Mouse (Mus musculus) midbrain, embryonic 12.5 days (tissue): Measurements from ENCODE around the gene Fdx1. TPM values are rescaled to one million over a fixed set of nuclear protein-coding genes. Genes with fewer than 3 reads are reported as not detected.

Experiments
- ATAC-seq: fragments of 200-750 bp; cut with Nextera tagmentation; 2 replicates; pipeline ENCODE4 v1.8.0; 2017; ENCODE audit warnings: low read depth, moderate TSS enrichment, moderate library complexity; ENCODE audit not compliant: low FRiP score
- H3K27ac ChIP-seq: fragments of 300-500 bp; sonication (generic); replicated peaks from 2 replicates; pipeline ENCODE4 v1.5.1; 2016; ENCODE audit warnings: mild to moderate bottlenecking
- H3K27me3 ChIP-seq: fragments of 300-500 bp; sonication (generic); 2 replicates; pipeline ENCODE4 v1.6.1; 2016; ENCODE audit warnings: mild to moderate bottlenecking
- H3K36me3 ChIP-seq: fragments of 300-500 bp; sonication (generic); 2 replicates; pipeline ENCODE4 v1.6.1; 2016
- H3K4me1 ChIP-seq: fragments of 300-500 bp; sonication (generic); 2 replicates; pipeline ENCODE4 v1.6.1; 2016
- H3K4me2 ChIP-seq: fragments of 300-500 bp; sonication (generic); replicated peaks from 2 replicates; pipeline ENCODE4 v1.6.1; 2016; ENCODE audit warnings: mild to moderate bottlenecking, moderate library complexity
- H3K4me3 ChIP-seq: fragments of 300-500 bp; sonication (generic); 2 replicates; pipeline ENCODE4 v1.5.1; 2016; ENCODE audit warnings: mild to moderate bottlenecking
- H3K9ac ChIP-seq: fragments of 300-500 bp; sonication (generic); replicated peaks from 2 replicates; pipeline ENCODE4 v1.6.1; 2016; ENCODE audit warnings: mild to moderate bottlenecking, moderate library complexity
- H3K9me3 ChIP-seq: fragments of 300-500 bp; sonication (generic); 2 replicates; pipeline ENCODE4 v1.6.1; 2016; ENCODE audit warnings: mild to moderate bottlenecking
- WGBS: fragments of 180-500 bp; shearing (Covaris S2); methylation state at CpG from one replicate; pipeline ENCODE4 v1.1.7; 2016; 5-methylcytosine and 5-hydroxymethylcytosine counted together
- polyA plus RNA-seq: library from polyadenylated mRNA; unstranded; fragments of >200 nt; fragmentation: Nextera tagmentation; extraction: Ambion mirVana; gene quantifications from 2 replicates; pipeline ENCODE4 v1.2.1, GENCODE M21; 2016

Fdx1 gene
- 44.4 and 55.5 TPM in 2 replicates for polyA plus RNA-seq

DNA sequence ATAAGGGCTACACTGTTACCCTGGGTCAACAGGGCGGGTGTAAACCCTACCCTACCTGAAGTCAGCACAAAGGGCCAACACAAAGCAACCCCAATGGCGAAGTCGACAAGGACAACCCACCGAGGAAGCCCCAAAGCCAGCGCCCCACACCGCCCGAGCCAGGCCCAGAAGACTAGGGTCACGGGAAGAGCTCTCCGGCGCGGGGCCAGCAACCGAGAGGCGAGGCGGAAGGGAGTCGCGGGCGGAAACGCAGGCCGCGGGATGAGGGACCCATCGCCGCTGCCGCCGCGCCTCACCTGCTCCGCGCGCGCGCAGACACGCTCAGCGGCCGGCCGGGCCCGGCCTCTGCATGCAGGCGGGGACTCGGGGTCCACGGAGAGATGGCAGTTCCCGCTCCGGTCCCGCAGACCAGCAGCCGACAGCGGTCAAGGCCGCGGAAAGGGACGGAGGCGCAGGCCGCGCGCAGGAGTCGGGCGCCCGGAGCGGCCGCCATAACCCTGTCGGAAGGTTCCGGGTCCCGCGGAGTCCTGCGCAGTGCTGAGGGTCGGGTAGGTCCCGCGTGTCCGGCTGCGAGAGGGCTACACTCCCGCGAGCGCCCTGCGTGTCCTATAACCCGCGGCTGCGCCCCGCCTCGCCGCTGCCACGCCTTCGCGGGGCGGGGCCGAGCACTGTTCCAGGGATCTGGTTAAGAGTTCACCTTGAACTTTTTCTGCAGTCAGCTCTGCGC is at the start of gene Fdx1:
Gene Fdx1, minus strand, starts transcription at position 582 of the 727 bp plus-strand sequence.
- peak within 1 kb of the TSS; percentile 56 for H3K27ac ChIP-seq
- H3K9me3 ChIP-seq = no peaks in the 10 kb centered on the region
- H3K4me3 ChIP-seq = peak within 1 kb of the TSS; percentile 72
- H3K9ac ChIP-seq = peak within 1 kb of the TSS; percentile 79
- peak; percentile 87 for ATAC-seq
- H3K4me1 ChIP-seq = peaks cover 24% of the 10 kb centered on the region
- H3K4me2 ChIP-seq = peak within 1 kb of the TSS; percentile 72
- no peaks in the 10 kb centered on the region for H3K36me3 ChIP-seq
- H3K27me3 ChIP-seq = 0 out of 2 replicates have a peak, but pooled peaks cover 7% of the 10 kb centered on the region
- WGBS = under 1% methylated on average over 80 of the region's 81 CpGs

DNA sequence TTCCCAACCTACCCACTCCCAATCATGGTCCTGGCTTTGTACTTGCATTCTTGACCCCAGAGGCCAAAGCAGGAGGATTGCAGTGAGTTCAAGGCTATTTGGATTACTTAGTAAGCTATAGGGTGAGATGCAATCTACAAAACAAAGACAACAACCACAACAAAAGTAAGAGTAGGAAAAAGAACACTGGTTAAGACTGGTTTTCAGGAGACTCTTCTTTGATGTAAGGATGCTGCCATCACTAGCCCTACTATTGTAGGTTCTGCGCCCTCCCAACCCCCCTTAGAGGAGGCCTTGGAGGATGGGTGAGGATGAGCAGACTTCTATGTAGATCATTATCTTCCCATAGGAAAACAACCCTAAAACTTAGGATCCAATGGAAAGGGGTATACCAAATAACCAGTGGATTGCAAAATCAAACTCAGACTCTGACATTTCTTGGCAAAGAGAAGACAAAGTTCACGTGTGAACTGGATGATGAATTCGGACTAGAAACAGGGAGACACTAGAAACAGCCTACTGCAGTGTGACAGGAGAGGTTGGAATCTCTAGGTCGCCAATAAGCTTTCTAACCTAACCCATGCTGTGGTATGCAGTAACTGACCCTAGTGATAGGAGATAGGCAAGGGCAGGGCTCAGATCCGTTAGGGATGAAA is 49.6 kb upstream of the Fdx1 start:
- Histone ChIP-seq H3K27ac (no peak overlapping the region), H3K4me3 (no peak overlapping the region), H3K36me3 (no peaks in the 10 kb centered on the region), H3K9ac (no peak overlapping the region), H3K27me3 (no peaks in the 10 kb centered on the region), H3K4me1 (no peaks in the 10 kb centered on the region), H3K4me2 (no peak overlapping the region), H3K9me3 (no peaks in the 10 kb centered on the region)
- no peak for ATAC-seq
- 85% methylated on average over 5 of the region's 5 CpGs for WGBS

DNA sequence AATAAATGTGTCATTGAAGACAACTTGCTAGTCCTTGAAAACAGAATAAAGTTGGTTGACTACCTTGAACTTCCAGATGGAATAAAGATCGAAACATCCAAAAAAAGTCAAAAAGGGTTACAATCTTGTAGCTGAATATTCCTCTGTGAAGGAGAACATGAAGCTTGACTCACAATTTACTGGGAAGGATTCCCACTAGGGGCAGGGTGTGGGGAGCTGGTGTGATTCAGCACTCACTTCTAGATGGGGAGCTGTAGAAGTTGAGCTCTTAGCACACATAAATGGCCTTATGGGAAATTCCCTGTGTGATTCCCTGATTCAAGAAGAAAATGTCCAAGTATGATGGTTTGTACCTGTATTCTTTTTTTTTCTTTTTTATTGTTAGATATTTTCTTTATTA is 49.0 kb upstream of the Fdx1 start:
- Histone ChIP-seq H3K27me3 (no peaks in the 10 kb centered on the region), H3K9ac (no peak overlapping the region), H3K4me3 (no peak overlapping the region), H3K27ac (no peak overlapping the region), H3K4me1 (no peaks in the 10 kb centered on the region), H3K36me3 (no peaks in the 10 kb centered on the region), H3K4me2 (no peak overlapping the region), H3K9me3 (no peaks in the 10 kb centered on the region)
- ATAC-seq = no peak
- WGBS = 97% methylated on average over 1 of the region's 1 CpGs

GRCm38 (mm10) chr9:52008511-52008910 is 45.2 kb upstream of the Fdx1 start:
- no peaks in the 10 kb centered on the region for H3K36me3 ChIP-seq
- no peak for ATAC-seq
- H3K27ac ChIP-seq = no peak overlapping the region
- H3K27me3 ChIP-seq = no peaks in the 10 kb centered on the region
- WGBS = 88% methylated on average over 1 of the region's 1 CpGs
- no peak overlapping the region for H3K4me2 ChIP-seq
- no peaks in the 10 kb centered on the region for H3K4me1 ChIP-seq
- H3K9me3 ChIP-seq = no peaks in the 10 kb centered on the region
- no peak overlapping the region for H3K4me3 ChIP-seq
- no peak overlapping the region for H3K9ac ChIP-seq

DNA sequence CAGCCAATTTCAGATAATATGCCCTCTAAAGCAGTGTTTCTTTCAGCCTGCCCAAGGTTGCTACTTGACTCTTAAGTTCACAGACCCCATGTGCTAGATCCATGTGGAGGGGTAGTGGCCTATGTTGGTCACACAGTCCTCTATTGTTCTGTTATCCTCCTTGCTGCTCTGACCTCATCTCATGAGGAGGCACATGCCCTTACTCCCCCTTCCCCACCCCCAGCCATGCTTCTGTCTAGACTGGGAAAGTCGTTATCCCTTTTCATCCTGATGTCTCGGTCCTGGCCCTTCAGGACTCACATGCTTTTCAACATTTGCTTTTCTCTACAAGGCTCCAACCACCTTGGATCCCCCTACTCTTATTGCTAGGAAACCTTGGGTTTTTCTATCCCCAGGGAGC is 44.0 kb upstream of the Fdx1 start:
- Histone ChIP-seq H3K4me3 (no peak overlapping the region), H3K9me3 (no peaks in the 10 kb centered on the region), H3K27me3 (no peaks in the 10 kb centered on the region), H3K9ac (no peak overlapping the region), H3K4me2 (no peak overlapping the region), H3K27ac (no peak overlapping the region), H3K4me1 (no peaks in the 10 kb centered on the region), H3K36me3 (no peaks in the 10 kb centered on the region)
- WGBS = 40% methylated on average over 2 of the region's 2 CpGs
- no peak for ATAC-seq

GRCm38 (mm10) chr9:52003501-52003900 is 40.1 kb upstream of the Fdx1 start:
- H3K36me3 ChIP-seq = no peaks in the 10 kb centered on the region
- H3K27me3 ChIP-seq = no peaks in the 10 kb centered on the region
- H3K9me3 ChIP-seq = no peaks in the 10 kb centered on the region
- H3K4me2 ChIP-seq = no peak overlapping the region
- no peak for ATAC-seq
- H3K27ac ChIP-seq = no peak overlapping the region
- 81% methylated on average over 4 of the region's 4 CpGs for WGBS
- no peaks in the 10 kb centered on the region for H3K4me1 ChIP-seq
- no peak overlapping the region for H3K4me3 ChIP-seq
- no peak overlapping the region for H3K9ac ChIP-seq

DNA sequence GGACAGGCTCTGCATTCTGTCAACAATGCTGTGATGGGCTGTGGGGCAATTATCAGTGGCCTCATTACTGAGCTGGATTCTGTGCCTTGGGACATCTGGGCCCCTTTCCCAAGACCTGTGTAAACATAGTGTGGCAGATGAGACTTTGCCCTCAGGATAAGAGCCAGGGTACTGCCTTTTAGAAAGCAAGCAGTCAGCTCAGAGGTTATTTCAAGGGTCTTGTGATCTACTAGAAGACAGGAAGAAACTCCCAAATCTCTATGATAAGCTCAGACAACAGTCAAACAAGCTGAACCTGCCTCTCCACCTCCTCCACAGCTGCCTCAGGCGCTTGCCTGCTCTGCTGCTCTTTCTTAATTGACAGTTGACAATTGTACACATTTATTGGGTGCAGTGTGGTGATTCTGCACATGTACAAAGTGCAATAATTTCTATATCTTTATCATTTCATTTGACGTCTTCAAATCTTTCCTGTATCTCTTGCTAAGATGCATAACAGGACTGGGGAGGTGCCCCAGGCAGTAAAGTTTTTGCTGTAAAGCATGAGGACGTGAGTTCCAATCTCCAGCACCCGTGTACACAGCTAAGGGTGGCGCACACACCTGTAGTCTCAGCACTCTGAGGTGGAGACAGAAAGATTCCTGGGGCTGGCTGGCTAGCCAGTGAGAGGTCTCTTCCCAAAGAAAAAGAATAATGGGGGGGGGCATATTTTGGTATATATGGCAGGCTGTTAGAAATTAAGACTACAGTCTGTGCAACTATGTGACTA is 32.2 kb upstream of the Fdx1 start:
- Histone ChIP-seq H3K36me3 (no peaks in the 10 kb centered on the region), H3K9me3 (0 out of 2 replicates have a peak, but pooled peaks cover 3% of the 10 kb centered on the region), H3K4me3 (no peak overlapping the region), H3K4me1 (no peaks in the 10 kb centered on the region), H3K27ac (no peak overlapping the region), H3K9ac (no peak overlapping the region), H3K27me3 (no peaks in the 10 kb centered on the region), H3K4me2 (no peak overlapping the region)
- 85% methylated on average over 5 of the region's 5 CpGs for WGBS
- ATAC-seq = no peak

DNA sequence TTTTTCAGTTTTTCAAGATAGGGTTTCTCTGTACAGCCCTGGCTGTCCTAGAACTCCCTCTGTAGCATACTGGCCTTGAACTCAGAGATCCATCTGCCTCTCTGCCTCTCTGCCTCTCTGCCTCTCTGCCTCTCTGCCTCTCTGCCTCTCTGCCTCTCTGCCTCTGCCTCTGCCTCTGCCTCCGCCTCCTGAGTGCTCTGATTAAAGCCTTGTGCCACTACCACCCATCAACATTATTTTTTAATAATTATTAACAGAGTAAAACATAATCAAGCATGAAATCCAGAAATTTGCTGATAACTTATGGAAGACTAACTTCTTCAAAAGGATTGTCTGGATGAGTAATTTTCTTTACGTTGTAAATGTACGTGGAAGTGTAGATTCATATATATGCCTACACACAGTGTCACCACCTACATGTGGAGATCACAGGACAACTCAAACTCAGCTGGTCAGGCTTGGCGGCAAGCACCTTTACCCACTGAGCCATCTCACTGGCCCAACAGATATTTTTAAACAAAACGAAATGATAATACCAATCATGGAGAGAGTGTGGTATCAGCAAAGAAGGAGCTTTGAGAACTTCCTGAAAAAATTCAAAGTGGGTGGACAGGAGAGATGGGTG is 31.4 kb upstream of the Fdx1 start:
- Histone ChIP-seq H3K27me3 (no peaks in the 10 kb centered on the region), H3K9ac (no peak overlapping the region), H3K4me3 (no peak overlapping the region), H3K4me2 (no peak overlapping the region), H3K4me1 (no peaks in the 10 kb centered on the region), H3K9me3 (0 out of 2 replicates have a peak, but pooled peaks cover 3% of the 10 kb centered on the region), H3K27ac (no peak overlapping the region), H3K36me3 (no peaks in the 10 kb centered on the region)
- ATAC-seq = no peak
- WGBS = 95% methylated on average over 5 of the region's 5 CpGs

DNA sequence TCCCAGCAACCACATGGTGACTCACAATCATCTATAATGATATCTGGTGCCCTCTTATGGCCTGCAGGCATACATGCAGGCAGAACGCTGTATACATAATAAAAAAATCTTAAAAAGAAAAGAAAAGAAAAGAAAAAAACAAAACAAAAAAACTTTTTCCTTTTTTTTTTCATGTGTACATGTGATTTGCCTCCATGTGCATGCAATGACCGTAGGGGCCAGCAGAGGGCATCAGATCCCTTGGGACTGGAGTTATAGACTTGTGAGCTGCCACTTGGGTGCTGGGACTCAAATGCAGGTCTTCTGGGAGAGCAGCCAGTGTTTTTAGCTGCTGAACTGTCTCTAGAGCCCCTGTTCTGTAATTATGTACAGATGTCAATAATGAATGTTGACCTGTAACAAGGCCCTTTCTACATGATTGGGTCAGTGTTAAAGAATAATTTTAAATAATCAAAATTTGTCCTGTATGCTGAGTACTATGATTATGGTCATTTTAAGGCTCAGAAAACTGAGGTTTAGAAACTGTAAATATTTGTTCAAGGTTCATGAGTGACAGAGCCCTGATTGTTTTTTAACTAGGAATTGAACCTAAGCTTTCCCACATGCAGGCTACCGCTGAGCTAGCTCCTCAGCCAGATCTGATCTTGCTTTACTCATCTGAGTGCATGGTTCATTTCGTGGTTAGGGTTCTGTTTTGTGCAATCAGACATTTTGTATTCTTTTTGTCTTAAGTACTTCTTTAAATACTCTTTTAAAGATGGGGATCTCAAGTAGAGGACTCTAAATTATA is 30.3 kb upstream of the Fdx1 start:
- 72% methylated on average over 4 of the region's 4 CpGs for WGBS
- Histone ChIP-seq H3K4me3 (no peak overlapping the region), H3K27ac (no peak overlapping the region), H3K36me3 (no peaks in the 10 kb centered on the region), H3K9ac (no peak overlapping the region), H3K4me1 (no peaks in the 10 kb centered on the region), H3K27me3 (no peaks in the 10 kb centered on the region), H3K4me2 (no peak overlapping the region), H3K9me3 (0 out of 2 replicates have a peak, but pooled peaks cover 3% of the 10 kb centered on the region)
- ATAC-seq = no peak

DNA sequence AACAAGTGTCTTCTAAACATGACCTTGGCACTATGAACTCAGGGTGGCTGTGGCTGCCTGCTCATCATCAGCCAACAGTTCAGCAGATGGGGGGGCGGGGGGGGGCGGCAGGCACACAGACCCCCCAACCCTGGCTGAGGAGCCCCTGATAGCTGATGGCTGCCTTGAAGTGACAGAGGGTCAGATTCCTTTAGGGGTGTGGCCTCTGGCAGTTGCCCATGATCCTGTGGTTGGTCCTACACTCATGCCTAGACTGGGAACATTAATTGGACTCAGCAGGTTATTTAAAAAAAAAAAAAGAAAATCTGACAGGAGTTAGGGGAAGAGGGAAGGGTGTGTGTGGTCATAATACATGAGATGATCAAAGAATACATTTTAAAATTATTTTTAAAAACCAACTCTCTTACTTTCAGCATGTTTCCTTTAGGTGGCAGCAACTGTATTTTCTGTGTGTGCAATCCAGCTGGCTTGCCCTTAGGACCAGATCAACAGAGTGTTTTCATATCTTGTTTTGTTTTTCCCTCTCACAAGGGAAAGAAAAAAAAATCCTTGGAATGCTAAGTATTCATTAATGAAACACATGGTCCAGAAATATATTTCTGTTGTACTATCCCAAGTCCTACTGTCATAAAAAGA is 28.0 kb upstream of the Fdx1 start:
- 47% methylated on average over 2 of the region's 2 CpGs for WGBS

GRCm38 (mm10) chr9:51990828-51991227 is 27.5 kb upstream of the Fdx1 start:
- Histone ChIP-seq H3K27ac (no peak overlapping the region), H3K9me3 (0 out of 2 replicates have a peak, but pooled peaks cover 3% of the 10 kb centered on the region), H3K27me3 (no peaks in the 10 kb centered on the region), H3K4me2 (no peak overlapping the region), H3K4me1 (no peaks in the 10 kb centered on the region), H3K9ac (no peak overlapping the region), H3K36me3 (no peaks in the 10 kb centered on the region), H3K4me3 (no peak overlapping the region)
- 28% methylated on average over 2 of the region's 2 CpGs for WGBS
- ATAC-seq = no peak

More for the DNA sequence above, 28.0 kb upstream of the Fdx1 start:
- no peak for ATAC-seq
- H3K27ac ChIP-seq = no peak overlapping the region
- no peak overlapping the region for H3K4me3 ChIP-seq
- 0 out of 2 replicates have a peak, but pooled peaks cover 3% of the 10 kb centered on the region for H3K9me3 ChIP-seq
- H3K4me2 ChIP-seq = no peak overlapping the region
- H3K36me3 ChIP-seq = no peaks in the 10 kb centered on the region
- no peak overlapping the region for H3K9ac ChIP-seq
- no peaks in the 10 kb centered on the region for H3K4me1 ChIP-seq
- H3K27me3 ChIP-seq = no peaks in the 10 kb centered on the region
